Mouse (Mus musculus): ENCODE results near the gene Map2k6.

DNA sequence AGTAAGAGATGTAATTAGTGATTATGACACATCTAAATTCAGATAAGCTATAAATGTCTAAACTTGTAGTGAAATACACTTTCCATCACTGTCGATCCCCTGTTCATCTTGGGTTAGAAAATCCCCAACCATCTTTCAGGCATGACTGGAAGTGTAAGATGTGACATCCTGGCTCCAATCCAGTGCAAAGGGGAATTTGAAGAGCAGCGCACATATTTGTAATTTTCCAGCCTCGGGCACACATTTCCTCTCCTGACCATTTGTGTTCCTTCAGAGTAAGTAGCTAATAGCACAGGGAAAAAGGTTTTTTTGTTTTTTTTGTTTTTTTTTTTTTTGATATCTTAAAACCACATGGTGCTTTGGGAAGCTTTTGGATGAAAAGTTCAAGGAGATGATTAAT, 146.5 kb downstream of the Map2k6 start:
- TF ChIP-seq CTCF (IDR thresholded peaks at IDR 0.05; ENCODE audit: low read depth): no peak
- no peak for TF ChIP-seq EP300 (IDR thresholded peaks at IDR 0.05; ENCODE audit: low read depth)
